Mouse (Mus musculus) retina, embryonic 14.5 days (tissue): Measurements from ENCODE around the gene Ucma.

Experiments
- DNase-seq: peaks from one replicate; pipeline ENCODE4 v3.0.0-alpha.2; 2015; ENCODE audit warnings: low spot score

Ucma gene

DNA sequence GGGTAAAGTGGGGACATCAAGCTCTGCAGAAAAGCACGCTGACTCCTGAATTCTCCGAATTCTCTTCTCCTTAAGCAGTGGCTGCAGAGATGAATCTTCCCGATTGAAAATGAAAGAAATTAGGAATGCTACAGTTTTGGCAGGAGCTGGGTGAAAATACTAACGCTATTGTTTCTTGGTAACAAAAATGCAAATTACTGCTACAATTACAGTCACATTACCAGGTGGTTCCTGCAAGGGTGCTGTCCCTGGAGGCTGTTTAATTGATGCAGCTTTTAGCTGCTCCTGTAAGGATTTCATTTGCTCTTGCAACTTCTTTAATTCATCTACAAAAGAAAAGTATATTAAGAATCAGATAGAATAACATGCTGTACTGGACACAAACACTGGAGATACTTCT is 31.2 kb downstream of the Ucma start:
- DNase-seq: no peak

- DNase-seq: no peak
Measured at GRCm38 (mm10) chr2:5011898-5012490, 36.1 kb downstream of the Ucma start.

GRCm38 (mm10) chr2:5012491-5013324 is 36.8 kb downstream of the Ucma start, which contains the start of gene Mcm10:
Mcm10 (minus strand) TSS chr2:5012791.
- DNase-seq: peak; percentile 97

- DNase-seq: no peak
Measured at GRCm38 (mm10) chr2:5014616-5015015, 38.7 kb downstream of the Ucma start.

GRCm38 (mm10) chr2:5015527-5015926 is 39.6 kb downstream of the Ucma start:
- DNase-seq: no peak

DNA sequence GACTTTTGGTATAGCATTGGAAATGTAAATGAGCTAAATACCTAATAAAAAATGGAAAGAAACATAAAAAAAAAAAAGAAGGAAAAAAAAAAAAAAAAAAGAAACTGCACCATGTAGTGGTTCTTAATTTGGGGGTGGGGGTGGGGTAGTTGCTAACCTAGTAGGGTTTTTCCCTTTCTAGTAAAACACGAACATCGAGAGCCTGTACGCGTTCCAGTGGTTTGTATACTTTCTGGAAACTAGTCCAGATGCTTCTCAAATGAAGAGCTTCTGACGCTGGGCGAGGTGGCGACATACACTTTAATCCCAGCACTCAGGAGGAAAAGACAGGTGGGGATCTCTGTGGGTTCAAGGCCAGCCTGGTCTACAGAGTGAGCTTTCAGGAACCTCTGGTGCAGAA is 41.0 kb downstream of the Ucma start:
- no peak for DNase-seq

- no peak for DNase-seq
Measured at GRCm38 (mm10) chr2:5019708-5020107, 43.8 kb downstream of the Ucma start.

GRCm38 (mm10) chr2:5023275-5023674 is 47.4 kb downstream of the Ucma start:
- DNase-seq: no peak

DNA sequence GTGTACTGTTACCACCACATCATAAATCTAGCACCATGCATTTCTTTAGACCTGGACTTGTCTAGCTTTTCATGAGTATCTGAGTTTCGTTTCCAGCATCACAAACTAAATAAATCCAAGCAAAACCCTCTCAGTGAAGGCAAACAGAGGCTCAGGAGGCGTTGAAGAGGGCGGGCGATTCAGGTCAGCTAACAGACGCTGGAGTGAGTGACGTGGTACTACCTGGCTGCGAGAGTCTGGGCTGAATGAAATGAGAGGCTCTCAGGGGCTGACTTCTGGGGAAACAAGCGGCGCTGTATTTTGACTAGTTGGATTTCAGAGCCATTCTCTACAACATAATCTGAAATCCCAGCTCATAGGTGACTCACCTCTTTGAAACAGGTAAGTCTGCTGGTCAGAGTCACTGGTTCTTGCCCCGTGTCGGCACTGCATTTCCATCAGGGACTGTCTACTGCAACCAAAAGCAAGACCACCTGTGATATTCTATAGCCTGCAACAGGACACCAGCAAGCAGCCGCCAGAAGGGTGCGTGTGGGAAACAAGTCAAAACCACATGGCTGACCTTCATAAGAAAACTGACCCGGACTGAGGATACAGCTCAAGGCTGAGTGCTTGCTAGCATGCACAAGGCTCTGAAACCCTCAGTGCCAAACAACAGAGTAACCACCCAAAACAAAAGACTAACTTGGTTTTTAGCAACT is 47.9 kb downstream of the Ucma start:
- DNase-seq: no peak

DNA sequence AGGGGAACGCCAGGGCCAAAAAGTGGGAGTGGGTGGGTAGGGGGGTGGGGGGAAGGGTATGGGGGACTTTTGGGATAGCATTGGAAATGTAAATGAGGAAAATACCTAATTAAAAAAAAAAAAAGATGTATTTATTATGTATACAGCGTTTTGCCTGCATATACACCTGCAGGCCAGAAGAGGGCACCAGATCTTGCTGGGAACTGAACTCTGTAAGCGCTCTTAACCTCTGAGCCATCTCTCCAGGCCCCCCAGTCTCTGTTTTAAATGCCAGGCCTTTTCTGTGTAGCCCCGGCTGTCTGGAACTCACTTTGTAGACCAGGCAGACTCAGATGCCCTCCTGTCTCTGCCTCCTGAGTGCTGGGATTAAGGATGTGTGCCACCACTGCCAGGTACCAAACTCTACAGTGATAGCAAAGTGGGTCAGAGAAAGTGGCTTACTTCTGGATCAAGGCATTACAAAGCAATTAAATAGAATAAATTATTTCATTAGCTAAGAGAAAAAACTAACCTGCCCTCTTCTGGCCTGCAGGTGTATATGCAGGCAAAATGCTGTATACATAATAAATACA is 49.3 kb downstream of the Ucma start:
- no peak for DNase-seq

GRCm38 (mm10) chr2:5027057-5027456 is 51.1 kb downstream of the Ucma start:
- no peak for DNase-seq

DNA sequence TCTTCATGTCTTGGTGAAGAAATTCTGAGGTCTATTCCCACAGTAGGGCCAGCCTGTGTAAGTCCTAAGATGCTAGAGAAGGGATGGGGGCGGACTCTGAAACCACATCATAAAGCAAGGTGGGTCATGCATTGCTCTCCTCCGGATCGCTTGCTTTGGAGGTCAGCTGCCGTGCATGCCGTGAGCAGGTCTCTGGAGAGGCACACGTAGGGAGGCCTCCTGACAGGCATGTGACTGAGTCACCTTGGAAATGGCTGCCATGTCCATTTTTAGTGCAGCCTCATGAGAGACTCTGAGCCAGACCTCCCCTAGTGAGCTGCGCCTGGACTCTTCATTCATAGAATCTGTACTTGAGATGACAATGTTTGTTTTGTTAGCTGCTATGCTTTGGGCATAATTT is 52.1 kb downstream of the Ucma start:
- DNase-seq: no peak

DNA sequence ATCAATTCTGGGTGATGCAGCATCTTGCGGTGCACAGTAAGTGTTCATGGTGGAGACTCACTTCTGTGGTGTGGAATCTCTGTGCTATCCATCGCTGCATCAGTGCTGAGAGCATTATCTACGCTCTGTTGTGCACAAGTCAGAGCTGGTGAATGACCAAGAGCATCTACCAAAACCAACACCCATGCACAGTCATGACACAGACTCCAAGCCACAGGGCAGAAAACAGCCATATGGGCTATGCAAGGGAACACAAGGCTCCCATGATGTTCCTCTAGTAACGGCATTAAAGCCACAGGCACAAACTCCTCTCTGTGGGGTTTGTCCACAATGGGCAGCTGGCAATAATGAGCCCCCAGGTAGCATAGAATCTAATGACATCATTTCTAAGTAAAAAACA is 53.9 kb downstream of the Ucma start:
- DNase-seq: no peak

DNA sequence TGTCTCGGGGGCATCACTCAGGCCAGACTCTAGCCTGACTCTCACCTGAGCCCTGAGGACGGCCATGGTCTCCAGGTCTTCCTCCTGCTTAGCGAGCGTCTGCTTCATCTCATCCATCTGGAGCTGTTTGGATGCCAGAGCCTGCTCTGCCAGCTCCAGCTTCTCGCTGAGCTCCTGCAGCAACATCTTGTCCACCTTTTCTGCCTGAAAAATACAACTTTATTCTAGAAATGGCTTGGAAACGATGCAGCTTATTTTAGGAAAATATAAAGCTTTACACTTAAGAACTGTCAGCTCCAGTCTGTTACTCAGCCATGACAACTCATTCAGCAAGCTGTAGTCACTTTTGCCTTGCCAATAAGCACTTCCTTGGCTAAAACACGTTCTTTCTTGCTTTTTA is 55.3 kb downstream of the Ucma start:
- no peak for DNase-seq

DNA sequence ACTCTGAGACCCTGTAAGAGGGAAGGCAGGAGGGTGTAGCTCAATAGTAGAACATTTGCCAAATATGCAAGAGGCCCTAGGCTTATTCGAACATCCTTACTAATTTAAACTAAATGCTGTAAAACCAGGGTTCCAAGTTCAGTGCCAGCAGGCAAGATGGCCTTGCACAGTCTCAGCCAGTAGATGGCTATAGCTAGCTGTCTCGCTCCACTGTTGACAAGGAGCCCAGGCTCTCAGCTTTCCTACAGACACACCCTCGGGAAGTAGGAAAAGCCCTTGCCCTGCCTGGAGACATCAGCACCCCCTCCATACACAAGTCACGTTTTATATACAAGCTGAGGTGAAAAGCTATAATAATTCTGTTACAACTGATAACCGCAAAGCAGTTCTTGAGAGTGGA is 56.7 kb downstream of the Ucma start:
- DNase-seq: no peak

DNA sequence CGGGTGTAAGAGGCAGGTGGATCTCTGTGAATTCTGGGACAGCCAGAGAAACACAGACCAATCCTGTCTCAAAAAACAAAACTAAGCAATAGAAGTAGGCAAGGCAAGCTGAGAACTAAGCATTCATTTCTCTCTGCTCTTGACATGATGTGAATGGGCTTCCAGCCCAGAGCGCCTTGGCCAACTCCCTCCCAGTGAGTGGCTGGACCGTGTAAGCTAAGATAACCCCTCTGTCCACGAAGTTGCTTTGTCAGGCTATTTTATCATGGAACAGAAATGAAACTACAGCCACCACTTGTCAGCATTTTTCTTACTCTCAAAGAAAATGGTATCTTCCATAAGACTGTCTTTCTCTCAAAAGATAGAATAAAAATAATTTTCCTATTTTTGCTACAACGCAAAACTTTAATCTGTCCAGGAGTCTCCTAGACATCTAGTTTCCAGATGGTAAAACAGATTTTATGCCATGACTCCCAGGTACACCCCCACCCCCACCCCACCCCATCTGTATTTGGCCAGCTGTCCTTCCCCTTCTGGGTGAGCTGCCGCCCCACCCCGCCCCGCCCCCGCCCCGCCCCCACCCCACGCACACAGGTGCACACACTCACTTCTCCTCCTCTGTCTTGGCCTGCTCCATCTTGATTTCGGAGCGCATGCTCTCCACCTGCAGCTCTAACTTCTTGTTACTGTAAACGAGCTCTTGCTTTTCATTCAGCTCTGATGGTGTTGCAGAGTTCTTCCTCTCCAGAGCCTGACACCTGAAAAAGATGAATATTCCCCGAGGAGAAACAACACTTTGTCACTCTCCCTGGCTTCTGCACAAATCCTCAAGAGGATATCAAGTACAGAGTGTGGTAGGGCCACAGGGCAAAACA is 57.9 kb downstream of the Ucma start:
- no peak for DNase-seq

DNA sequence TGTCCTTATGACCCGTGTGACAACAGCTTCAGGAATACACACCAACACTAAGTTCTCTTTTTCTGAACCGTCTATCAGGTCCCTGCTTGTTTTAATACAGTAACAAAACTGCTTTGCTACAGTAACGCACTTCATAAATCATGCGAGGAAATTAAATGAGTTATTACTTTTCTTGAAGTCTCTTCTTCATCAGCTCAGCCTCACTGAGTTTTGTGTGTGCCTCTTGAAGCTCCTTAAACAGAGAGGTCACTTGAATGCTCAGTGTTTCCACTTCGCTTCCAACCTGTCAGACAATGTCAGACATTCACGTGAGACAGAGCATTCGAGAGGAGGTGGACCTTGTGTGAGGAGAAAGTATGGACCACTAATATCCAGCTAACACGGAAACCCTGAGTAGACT is 58.9 kb downstream of the Ucma start:
- no peak for DNase-seq

GRCm38 (mm10) chr2:5035241-5035640 is 59.3 kb downstream of the Ucma start:
- no peak for DNase-seq
